Mouse (Mus musculus): ENCODE data around the gene Yipf2. TPM values are rescaled to one million over a fixed set of nuclear protein-coding genes. Genes with fewer than 3 reads are reported as not detected.
"Not testable (repeated sequence)": the region's sequence is repeated elsewhere in the genome, so short reads cannot be mapped to it uniquely, and the experiment has no call there.

Gene Yipf2
- total RNA-seq, 2 experiments from 2014 or later = 4.6 to 5.8 TPM

GRCm38 (mm10) chr9:21568657-21569255 is 23.9 kb downstream of the Yipf2 start:
- no peak for DNase-seq
- intact Hi-C loops (cut with DNase I; ENCODE audit: low total_unique reads) = no loop called here

- intact Hi-C loops (cut with DNase I; ENCODE audit: low total_unique reads) = no loop called here
- no peak for DNase-seq
Measured at GRCm38 (mm10) chr9:21567051-21567450, 25.6 kb downstream of the Yipf2 start.

- intact Hi-C loops (cut with DNase I; ENCODE audit: low total_unique reads) = no loop called here
- no peak for DNase-seq
Measured at GRCm38 (mm10) chr9:21566538-21566937, 26.1 kb downstream of the Yipf2 start.

GRCm38 (mm10) chr9:21565004-21565586 is 27.5 kb downstream of the Yipf2 start:
- intact Hi-C loops (cut with DNase I; ENCODE audit: low total_unique reads) = no loop called here
- no peak for DNase-seq

GRCm38 (mm10) chr9:21564420-21564819 is 28.2 kb downstream of the Yipf2 start:
- no peak for DNase-seq
- intact Hi-C loops (cut with DNase I; ENCODE audit: low total_unique reads) = no loop called here

GRCm38 (mm10) chr9:21559151-21559550 is 33.5 kb downstream of the Yipf2 start:
- no peak for DNase-seq
- intact Hi-C loops (cut with DNase I; ENCODE audit: low total_unique reads) = no loop called here

GRCm38 (mm10) chr9:21558366-21558765 is 34.3 kb downstream of the Yipf2 start:
- DNase-seq = no peak
- intact Hi-C loops (cut with DNase I; ENCODE audit: low total_unique reads) = no loop called here

- no peak for DNase-seq
- intact Hi-C loops (cut with DNase I; ENCODE audit: low total_unique reads) = no loop called here
Measured at GRCm38 (mm10) chr9:21557556-21557955, 35.1 kb downstream of the Yipf2 start.

- intact Hi-C loops (cut with DNase I; ENCODE audit: low total_unique reads) = no loop called here
- no peak for DNase-seq
Measured at GRCm38 (mm10) chr9:21556996-21557395, 35.6 kb downstream of the Yipf2 start.

- intact Hi-C loops (cut with DNase I; ENCODE audit: low total_unique reads) = no loop called here
- no peak for DNase-seq
Measured at GRCm38 (mm10) chr9:21555198-21555742, 37.4 kb downstream of the Yipf2 start.

GRCm38 (mm10) chr9:21553607-21554273 is 38.9 kb downstream of the Yipf2 start:
- no peak for DNase-seq
- intact Hi-C loops (cut with DNase I; ENCODE audit: low total_unique reads) = no loop called here

- DNase-seq = peak; percentile 34
- intact Hi-C loops (cut with DNase I; ENCODE audit: low total_unique reads) = no loop called here
Measured at GRCm38 (mm10) chr9:21551049-21551448, 41.6 kb downstream of the Yipf2 start.

- peak; percentile 65 for DNase-seq
- intact Hi-C loops (cut with DNase I; ENCODE audit: low total_unique reads) = loop anchor here (5.0 kb wide), 1 partner anchor 40 kb away; no protein-coding TSS in a partner anchor
Measured at GRCm38 (mm10) chr9:21547075-21547941, 45.3 kb downstream of the Yipf2 start.

- intact Hi-C loops (cut with DNase I; ENCODE audit: low total_unique reads) = loop anchor here (5.0 kb wide), 1 partner anchor 41 kb away; no protein-coding TSS in a partner anchor
- no peak for DNase-seq
Measured at GRCm38 (mm10) chr9:21546789-21547074, 45.9 kb downstream of the Yipf2 start, which contains the start of gene Carm1. TSS of gene Carm1 (plus strand) at chr9:21546894.

GRCm38 (mm10) chr9:21545916-21546788 is 46.5 kb downstream of the Yipf2 start:
- intact Hi-C loops (cut with DNase I; ENCODE audit: low total_unique reads) = loop anchor here (5.0 kb wide), 1 partner anchor 41 kb away; no protein-coding TSS in a partner anchor
- DNase-seq = peak; percentile 100

GRCm38 (mm10) chr9:21545351-21545915 is 47.2 kb downstream of the Yipf2 start:
- DNase-seq = no peak
- intact Hi-C loops (cut with DNase I; ENCODE audit: low total_unique reads) = loop anchor here (5.0 kb wide), 1 partner anchor 42 kb away; no protein-coding TSS in a partner anchor

GRCm38 (mm10) chr9:21542001-21542400 is 50.6 kb downstream of the Yipf2 start:
- intact Hi-C loops (cut with DNase I; ENCODE audit: low total_unique reads); DNase-seq: not testable (repeated sequence)

GRCm38 (mm10) chr9:21539981-21540753 is 52.5 kb downstream of the Yipf2 start:
- intact Hi-C loops (cut with DNase I; ENCODE audit: low total_unique reads) = no loop called here
- DNase-seq = no peak
